Mouse (Mus musculus) erythroblast, embryonic 14.5 days (primary cell): Measurements from ENCODE around the gene Macc1. TPM values are rescaled to one million over a fixed set of nuclear protein-coding genes. Genes with fewer than 3 reads are reported as not detected.

Source experiments
- H3K27me3 ChIP-seq: 2 replicates; pipeline ENCODE4 v1.6.1; 2012; ENCODE audit warnings: inconsistent platforms; ENCODE audit not compliant: control insufficient read depth
- H3K36me3 ChIP-seq: 2 replicates; pipeline ENCODE4 v1.6.1; 2012; ENCODE audit warnings: mild to moderate bottlenecking, inconsistent platforms; ENCODE audit not compliant: control insufficient read depth
- H3K4me1 ChIP-seq: 2 replicates; pipeline ENCODE4 v1.6.1; 2012; ENCODE audit warnings: inconsistent platforms; ENCODE audit not compliant: control insufficient read depth
- H3K4me3 ChIP-seq: replicated peaks from 2 replicates; pipeline ENCODE3; 2012; ENCODE audit warnings: moderate library complexity, mild to moderate bottlenecking, inconsistent platforms
- H3K9me3 ChIP-seq: 2 replicates; pipeline ENCODE4 v1.6.1; 2012; ENCODE audit warnings: low read length, inconsistent platforms, mixed read lengths; ENCODE audit not compliant: control insufficient read depth
- GATA1 ChIP-seq: IDR thresholded peaks from 2 replicates; pipeline ENCODE4 v1.6.1; 2012; ENCODE audit warnings: low read length, inconsistent platforms, mixed read lengths
- TAL1 ChIP-seq: IDR thresholded peaks from 3 replicates; pipeline ENCODE4 v1.6.1; 2012; ENCODE audit warnings: low read length, inconsistent platforms, mixed read lengths
- polyA plus RNA-seq: library from polyadenylated mRNA; stranded (reverse); fragments of >175 nt; gene quantifications from 2 replicates; pipeline ENCODE4 v1.2.3, GENCODE M21; 2012

The Macc1 gene
- polyA plus RNA-seq, 1 experiment = not detected

GRCm38 (mm10) chr12:119376879-119377278 lies 62.8 kb downstream of the Macc1 start:
- H3K4me3 ChIP-seq = no peak overlapping the region
- TF ChIP-seq TAL1 = no peak
- TF ChIP-seq GATA1 = no peak
- no peaks in the 10 kb centered on the region for H3K9me3 ChIP-seq
- no peaks in the 10 kb centered on the region for H3K4me1 ChIP-seq
- no peaks in the 10 kb centered on the region for H3K27me3 ChIP-seq
- H3K36me3 ChIP-seq = no peaks in the 10 kb centered on the region

GRCm38 (mm10) chr12:119381839-119382238 lies 67.8 kb downstream of the Macc1 start:
- Histone ChIP-seq H3K9me3 (no peaks in the 10 kb centered on the region), H3K27me3 (no peaks in the 10 kb centered on the region), H3K4me1 (no peaks in the 10 kb centered on the region), H3K36me3 (no peaks in the 10 kb centered on the region), H3K4me3 (no peak overlapping the region)
- no peak for TF ChIP-seq GATA1
- TF ChIP-seq TAL1 = no peak

- H3K36me3 ChIP-seq = no peaks in the 10 kb centered on the region
- H3K4me1 ChIP-seq = no peaks in the 10 kb centered on the region
- no peaks in the 10 kb centered on the region for H3K9me3 ChIP-seq
- H3K27me3 ChIP-seq = no peaks in the 10 kb centered on the region
- H3K4me3 ChIP-seq = no peak overlapping the region
- TF ChIP-seq GATA1 (no peak), TAL1 (no peak)
These were observed 72.2 kb downstream of the Macc1 start for GRCm38 (mm10) chr12:119386243-119386642.

GRCm38 (mm10) chr12:119386650-119387049 lies 72.6 kb downstream of the Macc1 start:
- no peak overlapping the region for H3K4me3 ChIP-seq
- no peaks in the 10 kb centered on the region for H3K4me1 ChIP-seq
- TF ChIP-seq TAL1 (no peak), GATA1 (no peak)
- H3K9me3 ChIP-seq = no peaks in the 10 kb centered on the region
- H3K27me3 ChIP-seq = no peaks in the 10 kb centered on the region
- H3K36me3 ChIP-seq = no peaks in the 10 kb centered on the region

GRCm38 (mm10) chr12:119387925-119388324 lies 73.9 kb downstream of the Macc1 start:
- no peaks in the 10 kb centered on the region for H3K36me3 ChIP-seq
- TF ChIP-seq GATA1 (no peak), TAL1 (no peak)
- no peaks in the 10 kb centered on the region for H3K27me3 ChIP-seq
- H3K4me3 ChIP-seq = no peak overlapping the region
- H3K4me1 ChIP-seq = no peaks in the 10 kb centered on the region
- H3K9me3 ChIP-seq = no peaks in the 10 kb centered on the region

- H3K4me3 ChIP-seq = no peak overlapping the region
- H3K27me3 ChIP-seq = no peaks in the 10 kb centered on the region
- no peaks in the 10 kb centered on the region for H3K4me1 ChIP-seq
- TF ChIP-seq GATA1 (no peak), TAL1 (no peak)
- H3K9me3 ChIP-seq = no peaks in the 10 kb centered on the region
- no peaks in the 10 kb centered on the region for H3K36me3 ChIP-seq
These were observed 76.2 kb downstream of the Macc1 start for GRCm38 (mm10) chr12:119390192-119390684.

GRCm38 (mm10) chr12:119398046-119398659 lies 84.1 kb downstream of the Macc1 start:
- no peak overlapping the region for H3K4me3 ChIP-seq
- H3K36me3 ChIP-seq = no peaks in the 10 kb centered on the region
- no peaks in the 10 kb centered on the region for H3K4me1 ChIP-seq
- TF ChIP-seq TAL1 (no peak), GATA1 (no peak)
- no peaks in the 10 kb centered on the region for H3K27me3 ChIP-seq
- H3K9me3 ChIP-seq = no peaks in the 10 kb centered on the region

- H3K4me1 ChIP-seq = no peaks in the 10 kb centered on the region; the same call in 1 of the 2 replicates
- H3K9me3 ChIP-seq = no peaks in the 10 kb centered on the region
- no peaks in the 10 kb centered on the region for H3K36me3 ChIP-seq
- H3K27me3 ChIP-seq = no peaks in the 10 kb centered on the region
- no peak overlapping the region for H3K4me3 ChIP-seq
- TF ChIP-seq TAL1 = no peak
- no peak for TF ChIP-seq GATA1
These were observed 88.2 kb downstream of the Macc1 start for GRCm38 (mm10) chr12:119402273-119402672.

- no peak for TF ChIP-seq GATA1
- no peak for TF ChIP-seq TAL1
- Histone ChIP-seq H3K36me3 (no peaks in the 10 kb centered on the region), H3K9me3 (no peaks in the 10 kb centered on the region), H3K27me3 (no peaks in the 10 kb centered on the region), H3K4me1 (no peaks in the 10 kb centered on the region; the same call in 1 of the 2 replicates), H3K4me3 (no peak overlapping the region)
These were observed 88.7 kb downstream of the Macc1 start for GRCm38 (mm10) chr12:119402796-119403195.
